ENCODE assay signal across 26 mouse cellular contexts in genomic region chr19:24118775-24119174, GRCm38 (mm10).
DNase-seq lines count a peak whose midpoint lies in the region; ATAC-seq and TF ChIP-seq lines count a peak whose summit lies in the region.
"Had no signal": no experiment of that assay in that cellular context is flagged by ENCODE, and none has a peak within 500 bp of the region (broad histone marks: within the 10 kb centered on the region; RNA-seq: fewer than 3 reads in every experiment).

No protein-coding gene starts in this region.

- ATAC-seq in heart, embryonic 14.5 days (ENCODE audit: insufficient number of reproducible peaks, insufficient read depth, low FRiP score, low read depth): no peak
- ATAC-seq: forebrain, embryonic 16.5 days; inflammation-experienced regulatory T-cells, adult 6 months; midbrain, embryonic 13.5 days had no signal

- no peak overlapping the region for H3K4me3 ChIP-seq in gastrocnemius, adult 2 months
- H3K4me3 ChIP-seq in heart, embryonic 14.5 days (ENCODE audit: control insufficient read depth in 1 of 2, insufficient read depth in 1 of 2, low read depth in 1 of 2, low read length in 2 of 2): no peak overlapping the region
- H3K4me3 ChIP-seq: erythroblast, embryonic 14.5 days; hindbrain, embryonic 10.5 days; hindbrain, embryonic 15.5 days; midbrain, embryonic 13.5 days had no signal

- H3K36me3 ChIP-seq in heart, embryonic 14.5 days (ENCODE audit: control insufficient read depth, insufficient read depth, low read length): peaks cover 71% of the 10 kb centered on the region
- H3K36me3 ChIP-seq: G1E; hindbrain, embryonic 15.5 days had no signal

- no peaks in the 10 kb centered on the region for H3K9me3 ChIP-seq in heart, embryonic 14.5 days (ENCODE audit: control insufficient read depth, low read length)
- H3K9me3 ChIP-seq: G1E; hindbrain, embryonic 10.5 days; hindbrain, embryonic 15.5 days; midbrain, embryonic 13.5 days had no signal

- peak; percentile 35 to 62 for DNase-seq in adrenal gland, adult (ENCODE audit: inconsistent age in 2 of 2, low spot score in 1 of 2)
- DNase-seq in adrenal gland, adult 8-10 months: no peak
- no peak for DNase-seq in gastrocnemius, adult 2 months
- DNase-seq in gastrocnemius, postnatal 25 days: no peak
- no peak for DNase-seq in heart, postnatal 4 days
- DNase-seq in ovary, postnatal 36 days (ENCODE audit: low spot score): peak; percentile 50
- no peak for DNase-seq in ovary, postnatal 14 days (ENCODE audit: low spot score)
- DNase-seq: cerebellum, adult 11-12 months; cerebellum, adult 9-11 months; kidney, adult 11 months; kidney, postnatal 14 days; liver; lung, adult 2 months; lung, postnatal 10 days; right cerebral cortex, postnatal 4 days had no signal

- peaks cover 0 to 10% of the 10 kb centered on the region in 2 experiments; a peak in 2 of 4 replicates for H3K4me1 ChIP-seq in heart, embryonic 14.5 days (ENCODE audit: control insufficient read depth in 2 of 2, insufficient read depth in 2 of 2, low read length in 2 of 2)
- H3K4me1 ChIP-seq: hindbrain, embryonic 10.5 days; hindbrain, embryonic 15.5 days; midbrain, embryonic 13.5 days had no signal

- peak overlapping the region; percentile 14; the same call in 1 of the 2 replicates for H3K4me2 ChIP-seq in heart, embryonic 14.5 days (ENCODE audit: low read length)
- H3K4me2 ChIP-seq: hindbrain, embryonic 15.5 days; midbrain, embryonic 13.5 days had no signal

- intact Hi-C loops in gastrocnemius, adult 2 months (cut with DNase I): no loop called here

- no peak for TF ChIP-seq CTCF in gastrocnemius, adult 2 months (IDR thresholded peaks at IDR 0.05)

- no peaks in the 10 kb centered on the region for H3K27me3 ChIP-seq in heart, embryonic 14.5 days (ENCODE audit: control insufficient read depth, insufficient read depth, low read length)
- H3K27me3 ChIP-seq: CH12.LX; hindbrain, embryonic 15.5 days; midbrain, embryonic 13.5 days had no signal

- 37% methylated on average over 9 of the region's 9 CpGs for WGBS in heart, embryonic 14.5 days

- peak overlapping the region; percentile 58 for H3K27ac ChIP-seq in gastrocnemius, adult 2 months
- H3K27ac ChIP-seq in heart, embryonic 14.5 days (replicated peaks in 1 of 2; ENCODE audit: control insufficient read depth in 1 of 2, insufficient read depth in 1 of 2, low read depth in 2 of 2, low read length in 2 of 2): peak overlapping the region; percentile 55 to 65
- H3K27ac ChIP-seq: hindbrain, embryonic 10.5 days; hindbrain, embryonic 15.5 days; liver, embryonic 14.5 days; macrophage; midbrain, embryonic 13.5 days had no signal

- peak overlapping the region; percentile 31; the same call in 1 of the 2 replicates for H3K9ac ChIP-seq in heart, embryonic 14.5 days (ENCODE audit: low read length)
- H3K9ac ChIP-seq: hindbrain, embryonic 15.5 days; liver, embryonic 14.5 days; midbrain, embryonic 13.5 days had no signal

Comparison
In these comparisons a context has a peak if more than half of its experiments do, and no peak if none do; other contexts are left out.
1. DNase-seq: peak in adrenal gland, adult (2 of 2) and ovary, postnatal 36 days (single experiment); none in adrenal gland, adult 8-10 months (single experiment), gastrocnemius, adult 2 months (single experiment), gastrocnemius, postnatal 25 days (single experiment), heart, postnatal 4 days (single experiment) and ovary, postnatal 14 days (single experiment).